Mouse (Mus musculus): Measurements from ENCODE around the gene Mcfd2. TPM values are rescaled to one million over a fixed set of nuclear protein-coding genes. Genes with fewer than 3 reads are reported as not detected.
A peak's percentile ranks its signal among the peaks of the same experiment; 100 is the strongest.

Gene Mcfd2
- 61.0 and 62.1 TPM in 2 replicates for polyA plus RNA-seq (2012; rRNA removed)

GRCm38 (mm10) chr17:87265792-87266186 is at the start of gene Mcfd2:
Gene Mcfd2 (minus strand): TSS chr17:87265935.
- Histone ChIP-seq H3K27ac (ENCODE audit: insufficient read depth, low read length) (0 out of 2 replicates have a peak within 1 kb of the TSS, but pooled peaks have one; percentile 25), H3K4me3 (ENCODE audit: insufficient read depth, low read length) (peak within 1 kb of the TSS; percentile 98), H3K4me1 (ENCODE audit: control insufficient read depth, insufficient read depth, low read length) (no peaks in the 10 kb centered on the region; the same call in 1 of the 2 replicates)
- peak; percentile 75; the same call in 1 of the 2 replicates for TF ChIP-seq POLR2A (IDR thresholded peaks at IDR 0.05; ENCODE audit: extremely low read depth, insufficient read depth, low read length)
- TF ChIP-seq CTCF (IDR thresholded peaks at IDR 0.05; ENCODE audit: extremely low read depth, insufficient read depth, low read length) = no peak

- TF ChIP-seq POLR2A (IDR thresholded peaks at IDR 0.05; ENCODE audit: extremely low read depth, insufficient read depth, low read length) (no peak), CTCF (IDR thresholded peaks at IDR 0.05; ENCODE audit: extremely low read depth, insufficient read depth, low read length) (peak; percentile 86)
- Histone ChIP-seq H3K4me3 (ENCODE audit: insufficient read depth, low read length) (no peak overlapping the region), H3K27ac (ENCODE audit: insufficient read depth, low read length) (no peak overlapping the region), H3K4me1 (ENCODE audit: control insufficient read depth, insufficient read depth, low read length) (no peaks in the 10 kb centered on the region)
Measured at GRCm38 (mm10) chr17:87315021-87315531, 49.3 kb upstream of the Mcfd2 start.

GRCm38 (mm10) chr17:87314530-87314946 is 48.8 kb upstream of the Mcfd2 start:
- no peak overlapping the region for H3K4me3 ChIP-seq (ENCODE audit: insufficient read depth, low read length)
- no peak for TF ChIP-seq CTCF (IDR thresholded peaks at IDR 0.05; ENCODE audit: extremely low read depth, insufficient read depth, low read length)
- no peak for TF ChIP-seq POLR2A (IDR thresholded peaks at IDR 0.05; ENCODE audit: extremely low read depth, insufficient read depth, low read length)
- H3K27ac ChIP-seq (ENCODE audit: insufficient read depth, low read length) = no peak overlapping the region
- H3K4me1 ChIP-seq (ENCODE audit: control insufficient read depth, insufficient read depth, low read length) = no peaks in the 10 kb centered on the region

GRCm38 (mm10) chr17:87314121-87314520 is 48.4 kb upstream of the Mcfd2 start:
- no peak for TF ChIP-seq POLR2A (IDR thresholded peaks at IDR 0.05; ENCODE audit: extremely low read depth, insufficient read depth, low read length)
- TF ChIP-seq CTCF (IDR thresholded peaks at IDR 0.05; ENCODE audit: extremely low read depth, insufficient read depth, low read length) = no peak
- Histone ChIP-seq H3K4me3 (ENCODE audit: insufficient read depth, low read length) (no peak overlapping the region), H3K4me1 (ENCODE audit: control insufficient read depth, insufficient read depth, low read length) (no peaks in the 10 kb centered on the region), H3K27ac (ENCODE audit: insufficient read depth, low read length) (no peak overlapping the region)

- TF ChIP-seq CTCF (IDR thresholded peaks at IDR 0.05; ENCODE audit: extremely low read depth, insufficient read depth, low read length) = no peak
- TF ChIP-seq POLR2A (IDR thresholded peaks at IDR 0.05; ENCODE audit: extremely low read depth, insufficient read depth, low read length) = no peak
- no peaks in the 10 kb centered on the region for H3K4me1 ChIP-seq (ENCODE audit: control insufficient read depth, insufficient read depth, low read length)
- no peak overlapping the region for H3K4me3 ChIP-seq (ENCODE audit: insufficient read depth, low read length)
- H3K27ac ChIP-seq (ENCODE audit: insufficient read depth, low read length) = no peak overlapping the region
Measured at GRCm38 (mm10) chr17:87312924-87313870, 47.5 kb upstream of the Mcfd2 start.

- H3K27ac ChIP-seq (ENCODE audit: insufficient read depth, low read length) = no peak overlapping the region
- no peaks in the 10 kb centered on the region for H3K4me1 ChIP-seq (ENCODE audit: control insufficient read depth, insufficient read depth, low read length)
- no peak overlapping the region for H3K4me3 ChIP-seq (ENCODE audit: insufficient read depth, low read length)
- TF ChIP-seq CTCF (IDR thresholded peaks at IDR 0.05; ENCODE audit: extremely low read depth, insufficient read depth, low read length) = no peak
- TF ChIP-seq POLR2A (IDR thresholded peaks at IDR 0.05; ENCODE audit: extremely low read depth, insufficient read depth, low read length) = no peak
Measured at GRCm38 (mm10) chr17:87312351-87312750, 46.6 kb upstream of the Mcfd2 start.

GRCm38 (mm10) chr17:87310497-87310896 is 44.8 kb upstream of the Mcfd2 start:
- no peak for TF ChIP-seq CTCF (IDR thresholded peaks at IDR 0.05; ENCODE audit: extremely low read depth, insufficient read depth, low read length)
- TF ChIP-seq POLR2A (IDR thresholded peaks at IDR 0.05; ENCODE audit: extremely low read depth, insufficient read depth, low read length) = no peak
- no peak overlapping the region for H3K27ac ChIP-seq (ENCODE audit: insufficient read depth, low read length)
- H3K4me3 ChIP-seq (ENCODE audit: insufficient read depth, low read length) = no peak overlapping the region
- no peaks in the 10 kb centered on the region for H3K4me1 ChIP-seq (ENCODE audit: control insufficient read depth, insufficient read depth, low read length)

- Histone ChIP-seq H3K4me3 (ENCODE audit: insufficient read depth, low read length) (no peak overlapping the region), H3K4me1 (ENCODE audit: control insufficient read depth, insufficient read depth, low read length) (no peaks in the 10 kb centered on the region), H3K27ac (ENCODE audit: insufficient read depth, low read length) (no peak overlapping the region)
- TF ChIP-seq POLR2A (IDR thresholded peaks at IDR 0.05; ENCODE audit: extremely low read depth, insufficient read depth, low read length) (no peak), CTCF (IDR thresholded peaks at IDR 0.05; ENCODE audit: extremely low read depth, insufficient read depth, low read length) (no peak)
Measured at GRCm38 (mm10) chr17:87309073-87309788, 43.5 kb upstream of the Mcfd2 start.

GRCm38 (mm10) chr17:87306746-87307145 is 41.0 kb upstream of the Mcfd2 start:
- H3K27ac ChIP-seq (ENCODE audit: insufficient read depth, low read length) = no peak overlapping the region

More at GRCm38 (mm10) chr17:87306746-87307145, 41.0 kb upstream of the Mcfd2 start:
- no peaks in the 10 kb centered on the region for H3K4me1 ChIP-seq (ENCODE audit: control insufficient read depth, insufficient read depth, low read length)
- no peak overlapping the region for H3K4me3 ChIP-seq (ENCODE audit: insufficient read depth, low read length)
- TF ChIP-seq POLR2A (IDR thresholded peaks at IDR 0.05; ENCODE audit: extremely low read depth, insufficient read depth, low read length) = no peak
- no peak for TF ChIP-seq CTCF (IDR thresholded peaks at IDR 0.05; ENCODE audit: extremely low read depth, insufficient read depth, low read length)

Data from cortical plate, adult 2 months (tissue).